Mouse (Mus musculus): ENCODE measurements around the gene Ttc7b. TPM values are rescaled to one million over a fixed set of nuclear protein-coding genes. Genes with fewer than 3 reads are reported as not detected.
A peak's percentile ranks its signal among the peaks of the same experiment; 100 is the strongest.

Gene Ttc7b
- polyA plus RNA-seq, 1 experiment from 2014 or later = 5.0 TPM

DNA sequence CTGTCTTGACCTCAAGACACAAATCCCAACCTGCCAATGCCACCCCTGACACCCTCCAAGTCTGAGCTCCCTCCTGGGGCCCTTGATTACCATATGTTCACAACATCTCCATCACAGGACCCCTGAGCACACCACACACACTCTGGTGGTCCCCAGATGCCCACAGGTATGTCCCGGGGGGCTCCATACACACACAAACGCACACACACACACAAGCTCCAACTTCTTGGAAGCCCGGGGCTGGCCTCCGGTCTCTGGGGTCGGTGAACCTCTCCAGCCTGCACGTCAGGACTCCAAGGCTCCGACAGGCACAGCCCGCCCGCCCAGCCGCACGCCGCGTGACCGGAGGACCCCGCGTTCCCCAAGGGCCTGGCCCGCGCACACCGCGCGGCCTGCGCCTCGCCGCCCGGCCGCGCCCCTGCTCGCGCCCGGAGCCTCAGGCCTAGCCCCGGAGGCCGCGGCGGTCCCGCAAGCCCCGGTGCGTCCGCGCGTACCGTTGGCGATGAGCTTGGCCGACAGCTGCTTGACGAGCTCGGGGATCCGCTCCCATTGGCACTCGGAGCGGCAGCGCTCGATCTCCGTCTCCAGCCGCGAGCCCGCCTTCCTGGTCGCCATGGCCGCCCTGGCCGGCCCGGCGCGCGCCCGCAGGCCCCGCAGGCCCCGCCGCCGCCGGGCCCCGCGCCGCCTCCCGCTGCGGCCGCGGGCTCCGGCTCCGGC is 391 bp downstream of the Ttc7b start:
- WGBS = 1% methylated on average over 70 of the region's 76 CpGs
- Histone ChIP-seq H3K9me3 (no peaks in the 10 kb centered on the region), H3K4me3 (peak overlapping the region; percentile 89), H3K36me3 (peaks cover 3% of the 10 kb centered on the region; the same call in 1 of the 2 replicates), H3K9ac (peak overlapping the region; percentile 97), H3K4me2 (peak overlapping the region; percentile 81), H3K27me3 (no peaks in the 10 kb centered on the region), H3K4me1 (peaks cover 24% of the 10 kb centered on the region), H3K27ac (peak overlapping the region; percentile 79)
- 0 out of 2 replicates have a peak, but pooled peaks have one; percentile 45 for ATAC-seq (ENCODE audit: insufficient number of reproducible peaks, low FRiP score, low TSS enrichment, low read depth)

DNA sequence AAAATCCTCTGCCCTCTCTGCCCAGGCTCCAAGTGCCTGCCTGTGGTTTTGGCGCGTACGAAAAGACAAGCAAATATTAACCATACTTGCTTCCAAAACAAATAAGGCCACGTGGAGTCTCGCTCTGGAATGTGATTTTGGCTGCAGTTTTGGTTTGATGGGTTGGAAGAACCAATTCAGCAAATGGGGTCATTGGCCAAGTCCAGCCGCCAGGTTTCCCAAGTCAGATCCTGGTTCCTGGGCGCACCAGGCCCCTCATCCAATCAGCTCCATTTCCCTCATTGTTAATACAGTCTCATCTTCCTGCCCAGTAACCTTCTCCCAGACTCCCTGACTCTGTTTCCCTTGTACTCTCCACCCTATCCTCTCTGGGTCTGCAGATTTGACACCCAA is 946 bp downstream of the Ttc7b start:
- H3K4me1 ChIP-seq = peaks cover 24% of the 10 kb centered on the region
- H3K9ac ChIP-seq = peak overlapping the region; percentile 97
- peaks cover 3% of the 10 kb centered on the region; the same call in 1 of the 2 replicates for H3K36me3 ChIP-seq
- no peaks in the 10 kb centered on the region for H3K27me3 ChIP-seq
- H3K4me2 ChIP-seq = peak overlapping the region; percentile 81
- no peak overlapping the region; the same call in 1 of the 2 replicates for H3K27ac ChIP-seq
- WGBS = 37% methylated on average over 7 of the region's 7 CpGs
- H3K9me3 ChIP-seq = no peaks in the 10 kb centered on the region
- peak overlapping the region; percentile 89 for H3K4me3 ChIP-seq
- ATAC-seq (ENCODE audit: insufficient number of reproducible peaks, low FRiP score, low TSS enrichment, low read depth) = no peak

DNA sequence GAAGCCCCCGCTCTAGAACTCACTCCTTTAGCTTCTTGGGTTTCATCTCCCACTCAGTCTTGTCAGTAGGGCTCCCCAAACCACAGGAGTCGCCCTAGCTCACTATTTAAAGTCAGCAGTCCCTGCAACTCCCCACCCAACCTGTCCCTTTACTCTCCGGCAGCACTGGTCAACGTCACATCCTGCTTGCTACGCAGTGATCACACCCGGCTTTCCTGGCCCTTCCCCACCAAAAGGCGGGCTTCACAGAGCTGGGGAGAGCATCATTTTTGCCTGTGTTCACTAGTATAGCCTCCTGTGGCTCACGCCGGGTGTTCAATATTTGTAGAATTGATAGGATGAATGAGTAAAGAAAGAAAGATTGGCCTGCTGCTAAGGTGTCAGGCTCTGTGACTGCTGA is 3.3 kb downstream of the Ttc7b start:
- 92% methylated on average over 9 of the region's 9 CpGs for WGBS
- Histone ChIP-seq H3K27ac (no peak overlapping the region), H3K36me3 (peaks cover 7% of the 10 kb centered on the region; the same call in 1 of the 2 replicates), H3K9ac (no peak overlapping the region), H3K4me1 (peaks cover 33% of the 10 kb centered on the region), H3K4me3 (no peak overlapping the region), H3K9me3 (no peaks in the 10 kb centered on the region), H3K27me3 (no peaks in the 10 kb centered on the region), H3K4me2 (no peak overlapping the region)
- no peak for ATAC-seq (ENCODE audit: insufficient number of reproducible peaks, low FRiP score, low TSS enrichment, low read depth)

- no peak overlapping the region for H3K4me2 ChIP-seq
- 92% methylated on average over 1 of the region's 1 CpGs for WGBS
- H3K4me3 ChIP-seq = no peak overlapping the region
- no peak for ATAC-seq (ENCODE audit: insufficient number of reproducible peaks, low FRiP score, low TSS enrichment, low read depth)
- no peaks in the 10 kb centered on the region for H3K27me3 ChIP-seq
- H3K9ac ChIP-seq = no peak overlapping the region
- no peak overlapping the region for H3K27ac ChIP-seq
- peaks cover 33% of the 10 kb centered on the region for H3K4me1 ChIP-seq
- no peaks in the 10 kb centered on the region for H3K9me3 ChIP-seq
- H3K36me3 ChIP-seq = peaks cover 9% of the 10 kb centered on the region
These were observed 4.3 kb downstream of the Ttc7b start for GRCm38 (mm10) chr12:100516161-100516838.

DNA sequence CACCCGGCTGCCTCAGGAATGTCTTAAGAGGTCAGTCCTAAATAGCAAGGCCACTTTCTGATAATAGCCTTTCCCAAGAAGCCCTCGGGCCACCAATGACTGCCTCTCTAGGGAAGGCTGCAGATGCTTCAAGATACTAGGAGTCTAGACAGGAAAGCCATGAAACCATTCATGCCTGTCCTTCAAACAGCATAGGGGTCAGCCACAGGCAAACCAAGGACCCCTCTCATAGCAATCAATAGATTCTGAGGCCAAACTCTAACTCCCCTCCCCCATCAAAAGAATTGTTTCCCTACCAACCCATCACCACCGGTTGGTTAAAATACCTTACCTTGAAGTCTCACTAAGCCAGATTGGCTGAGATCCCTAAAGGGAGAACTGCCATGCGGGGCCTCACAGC is 5.1 kb downstream of the Ttc7b start:
- no peak overlapping the region for H3K9ac ChIP-seq
- no peak overlapping the region for H3K4me2 ChIP-seq
- H3K27me3 ChIP-seq = no peaks in the 10 kb centered on the region
- ATAC-seq (ENCODE audit: insufficient number of reproducible peaks, low FRiP score, low TSS enrichment, low read depth) = no peak
- H3K9me3 ChIP-seq = no peaks in the 10 kb centered on the region
- WGBS = 89% methylated on average over 4 of the region's 4 CpGs
- no peak overlapping the region for H3K27ac ChIP-seq
- H3K36me3 ChIP-seq = peaks cover 9% of the 10 kb centered on the region
- peaks cover 27% of the 10 kb centered on the region for H3K4me1 ChIP-seq
- no peak overlapping the region for H3K4me3 ChIP-seq

DNA sequence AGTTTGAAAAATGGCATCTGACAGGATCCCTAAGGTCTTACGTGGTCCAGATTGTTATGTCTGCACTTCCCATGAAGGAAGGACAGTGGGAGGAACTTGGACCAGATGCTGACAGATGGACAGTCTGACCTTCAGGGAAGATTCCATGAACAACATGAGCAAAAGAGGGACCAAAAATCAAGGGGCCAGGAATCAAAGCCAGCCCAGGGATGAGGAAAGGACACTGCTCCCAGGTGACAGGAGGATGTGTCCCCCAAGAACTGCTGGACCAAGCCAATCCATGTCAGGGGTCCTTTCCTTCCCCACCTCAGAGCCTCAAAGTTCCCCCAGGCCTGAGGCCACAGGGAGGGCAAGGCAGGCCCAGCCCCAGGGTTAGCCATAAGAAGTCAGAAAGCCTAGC is 6.0 kb downstream of the Ttc7b start:
- Histone ChIP-seq H3K27me3 (no peaks in the 10 kb centered on the region), H3K36me3 (peaks cover 9% of the 10 kb centered on the region), H3K4me3 (no peak overlapping the region), H3K27ac (no peak overlapping the region), H3K4me1 (peaks cover 24% of the 10 kb centered on the region), H3K9ac (no peak overlapping the region), H3K9me3 (no peaks in the 10 kb centered on the region), H3K4me2 (no peak overlapping the region)
- 70% methylated on average over 1 of the region's 1 CpGs for WGBS
- no peak for ATAC-seq (ENCODE audit: insufficient number of reproducible peaks, low FRiP score, low TSS enrichment, low read depth)

DNA sequence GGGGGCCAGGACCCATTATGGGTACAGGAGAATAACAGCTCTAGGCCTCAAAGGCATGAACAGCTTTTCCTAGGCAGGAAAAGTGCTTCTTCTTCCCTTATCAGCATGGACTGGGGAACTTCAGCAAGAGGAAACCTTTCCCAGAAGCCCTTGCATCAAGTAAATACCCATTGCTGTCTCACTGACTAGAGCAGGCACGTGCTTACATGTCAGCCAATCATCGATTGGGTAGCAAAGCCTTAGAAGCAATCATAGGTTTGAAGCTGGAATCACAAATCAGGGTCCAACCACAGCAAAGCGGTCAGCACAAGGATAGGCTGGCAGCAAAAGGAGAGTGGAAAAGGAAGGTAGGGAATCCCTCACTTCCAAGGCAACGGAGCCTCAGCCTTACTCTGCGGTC is 7.5 kb downstream of the Ttc7b start:
- no peak for ATAC-seq (ENCODE audit: insufficient number of reproducible peaks, low FRiP score, low TSS enrichment, low read depth)
- H3K9ac ChIP-seq = no peak overlapping the region
- H3K27ac ChIP-seq = no peak overlapping the region
- H3K4me3 ChIP-seq = no peak overlapping the region
- H3K4me1 ChIP-seq = peaks cover 11% of the 10 kb centered on the region; the same call in 1 of the 2 replicates
- WGBS = 88% methylated on average over 5 of the region's 5 CpGs
- H3K9me3 ChIP-seq = no peaks in the 10 kb centered on the region
- H3K36me3 ChIP-seq = peaks cover 9% of the 10 kb centered on the region
- no peak overlapping the region for H3K4me2 ChIP-seq
- H3K27me3 ChIP-seq = no peaks in the 10 kb centered on the region

GRCm38 (mm10) chr12:100512641-100513040 is 8.0 kb downstream of the Ttc7b start:
- Histone ChIP-seq H3K4me2 (no peak overlapping the region), H3K36me3 (peaks cover 7% of the 10 kb centered on the region), H3K27ac (no peak overlapping the region), H3K4me1 (peaks cover 8% of the 10 kb centered on the region; the same call in 1 of the 2 replicates), H3K4me3 (no peak overlapping the region), H3K9ac (no peak overlapping the region), H3K27me3 (no peaks in the 10 kb centered on the region), H3K9me3 (no peaks in the 10 kb centered on the region)
- no peak for ATAC-seq (ENCODE audit: insufficient number of reproducible peaks, low FRiP score, low TSS enrichment, low read depth)
- WGBS = 76% methylated on average over 9 of the region's 9 CpGs

- WGBS = 71% methylated on average over 9 of the region's 9 CpGs
- no peak for ATAC-seq (ENCODE audit: insufficient number of reproducible peaks, low FRiP score, low TSS enrichment, low read depth)
- Histone ChIP-seq H3K4me1 (peaks cover 8% of the 10 kb centered on the region; the same call in 1 of the 2 replicates), H3K9ac (no peak overlapping the region), H3K36me3 (peaks cover 7% of the 10 kb centered on the region), H3K4me3 (no peak overlapping the region), H3K9me3 (no peaks in the 10 kb centered on the region), H3K27me3 (no peaks in the 10 kb centered on the region), H3K27ac (no peak overlapping the region), H3K4me2 (no peak overlapping the region)
These were observed 10.9 kb downstream of the Ttc7b start for GRCm38 (mm10) chr12:100509615-100510282.

DNA sequence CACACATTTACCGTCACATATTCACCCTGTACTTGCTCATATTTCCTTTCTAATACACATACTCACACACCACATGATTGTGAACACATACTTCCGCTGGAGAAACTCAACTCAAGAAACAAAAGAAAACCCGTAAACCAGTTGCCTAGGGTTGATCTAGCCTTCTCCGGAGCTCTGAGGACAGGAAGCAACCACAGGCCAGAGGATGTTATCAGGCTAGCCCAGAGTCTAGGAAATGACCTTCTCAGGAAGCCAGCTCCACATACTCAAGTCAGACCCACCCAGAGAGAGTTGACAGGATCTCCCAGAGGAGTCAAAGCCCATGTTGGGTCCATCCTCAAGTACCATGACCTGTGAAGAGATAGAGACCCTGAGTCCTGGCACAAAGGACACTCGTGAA is 12.0 kb downstream of the Ttc7b start:
- 82% methylated on average over 5 of the region's 5 CpGs for WGBS
- H3K36me3 ChIP-seq = peaks cover 7% of the 10 kb centered on the region
- no peak overlapping the region for H3K9ac ChIP-seq
- H3K4me1 ChIP-seq = peaks cover 10% of the 10 kb centered on the region; the same call in 1 of the 2 replicates
- H3K27ac ChIP-seq = no peak overlapping the region
- no peak overlapping the region for H3K4me2 ChIP-seq
- no peak overlapping the region for H3K4me3 ChIP-seq
- no peaks in the 10 kb centered on the region for H3K9me3 ChIP-seq
- ATAC-seq (ENCODE audit: insufficient number of reproducible peaks, low FRiP score, low TSS enrichment, low read depth) = no peak
- no peaks in the 10 kb centered on the region for H3K27me3 ChIP-seq

- Histone ChIP-seq H3K27ac (no peak overlapping the region), H3K4me3 (no peak overlapping the region), H3K36me3 (no peaks in the 10 kb centered on the region; the same call in 1 of the 2 replicates), H3K9me3 (no peaks in the 10 kb centered on the region), H3K27me3 (no peaks in the 10 kb centered on the region), H3K4me1 (0 out of 2 replicates have a peak, but pooled peaks cover 4% of the 10 kb centered on the region), H3K9ac (no peak overlapping the region), H3K4me2 (no peak overlapping the region)
- no peak for ATAC-seq (ENCODE audit: insufficient number of reproducible peaks, low FRiP score, low TSS enrichment, low read depth)
- 91% methylated on average over 1 of the region's 1 CpGs for WGBS
These were observed 15.1 kb downstream of the Ttc7b start for GRCm38 (mm10) chr12:100505484-100505883.

DNA sequence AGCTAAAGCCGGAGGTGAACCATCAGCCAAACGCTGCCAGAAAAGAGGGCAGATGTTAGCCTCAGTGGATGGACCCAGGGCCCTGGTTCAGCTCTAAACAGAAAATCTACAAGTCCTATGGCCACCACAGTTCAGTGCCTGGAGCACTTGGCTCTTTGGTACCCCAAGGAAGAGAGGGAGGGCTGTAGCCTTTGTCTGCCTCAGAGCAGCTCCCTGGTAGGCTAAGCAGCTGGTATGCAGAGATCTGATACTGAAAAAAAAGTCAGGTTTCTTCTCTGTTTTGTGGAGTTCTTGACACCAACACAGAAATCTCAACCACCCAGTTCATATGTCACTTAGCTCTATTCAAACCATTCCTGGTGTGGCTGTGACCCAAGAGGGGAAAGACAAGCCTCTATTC is 16.0 kb downstream of the Ttc7b start:
- Histone ChIP-seq H3K9me3 (no peaks in the 10 kb centered on the region), H3K4me1 (0 out of 2 replicates have a peak, but pooled peaks cover 8% of the 10 kb centered on the region), H3K4me2 (no peak overlapping the region), H3K27ac (peak overlapping the region; percentile 29), H3K9ac (no peak overlapping the region), H3K36me3 (peaks cover 4% of the 10 kb centered on the region), H3K4me3 (no peak overlapping the region), H3K27me3 (no peaks in the 10 kb centered on the region)
- ATAC-seq (ENCODE audit: insufficient number of reproducible peaks, low FRiP score, low TSS enrichment, low read depth) = no peak
- WGBS = 93% methylated on average over 2 of the region's 2 CpGs
